Mouse (Mus musculus) CH12F3 (cell line): ENCODE measurements around the gene Cacna2d2.

Experiments
- in situ Hi-C: fragments of 300-500 bp; cut with MboI; formaldehyde crosslinking; loops from 2 replicates; pipeline ENCODE4 v1.14.3; 2020; ENCODE audit warnings: low sequenced_read_pairs

The Cacna2d2 gene

DNA sequence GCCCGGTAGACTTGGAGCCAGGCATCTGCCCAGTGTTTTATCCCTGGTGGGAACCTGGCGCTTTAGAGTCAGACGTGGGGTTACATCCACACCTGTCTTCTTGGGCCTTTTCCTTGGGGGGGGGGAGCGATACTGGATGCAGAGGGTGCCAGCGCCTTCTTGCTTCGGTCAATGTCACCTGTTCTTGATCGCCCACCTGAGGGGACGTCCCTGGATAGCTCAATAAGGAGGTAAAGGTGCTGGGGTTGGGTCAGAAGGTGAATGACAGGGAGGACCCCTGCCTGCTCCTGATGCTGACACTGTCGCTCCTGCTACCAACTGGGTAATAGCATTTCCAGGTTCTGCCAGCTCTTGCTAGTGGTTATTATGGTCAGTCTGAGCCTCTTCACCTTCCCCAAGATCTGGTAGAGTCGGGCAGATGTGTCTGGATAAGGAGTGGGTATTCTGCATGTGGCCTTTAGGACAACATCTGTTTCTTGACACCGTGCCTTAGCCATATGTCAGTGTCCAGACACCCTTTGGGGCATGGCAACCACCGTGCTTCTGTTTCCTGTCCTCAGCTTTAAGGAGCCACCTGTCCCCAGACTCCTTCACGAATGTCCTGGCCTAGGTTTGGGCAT lies 1.4 kb downstream of the Cacna2d2 start:
- in situ Hi-C loops = no loop called here

DNA sequence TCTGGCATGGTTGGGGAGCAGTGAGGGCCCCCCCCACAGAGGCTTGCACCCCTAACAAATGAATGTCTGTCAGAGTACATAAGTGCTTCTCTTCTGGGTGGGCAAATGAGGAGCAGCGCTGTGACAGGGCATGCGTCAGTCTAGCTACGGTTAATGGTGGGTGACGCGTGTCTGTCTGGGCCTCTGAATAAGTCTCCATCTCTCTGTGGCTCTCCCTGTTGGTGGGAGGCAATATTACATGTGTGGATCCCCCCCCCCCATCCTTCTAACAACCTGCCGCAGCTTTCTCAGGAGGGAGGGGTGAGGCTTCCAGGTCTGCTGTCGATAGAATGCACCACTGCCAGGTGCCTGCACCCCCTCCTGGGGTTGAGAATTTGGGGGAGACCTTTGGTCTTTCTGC lies 3.7 kb downstream of the Cacna2d2 start:
- in situ Hi-C loops = no loop called here

DNA sequence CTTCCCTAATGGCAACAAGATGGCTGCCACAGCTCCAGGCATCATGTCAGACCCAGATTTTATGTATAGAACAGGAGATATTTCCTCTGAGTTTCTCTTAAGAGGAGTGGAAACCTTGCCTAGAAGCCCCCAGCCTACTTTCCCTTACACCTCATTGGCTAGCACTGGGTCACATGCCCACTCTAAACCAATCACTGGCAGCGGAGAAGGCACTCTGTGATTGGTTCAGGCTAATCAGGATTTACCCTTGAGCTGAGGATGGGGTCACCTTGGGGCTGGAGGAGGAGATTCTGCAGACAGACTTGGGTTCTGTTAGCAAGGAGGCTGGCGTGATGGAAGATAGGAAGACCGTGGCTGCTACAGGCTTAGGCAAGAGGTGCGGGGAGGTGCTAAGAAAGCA lies 10.0 kb downstream of the Cacna2d2 start:
- in situ Hi-C loops = no loop called here

DNA sequence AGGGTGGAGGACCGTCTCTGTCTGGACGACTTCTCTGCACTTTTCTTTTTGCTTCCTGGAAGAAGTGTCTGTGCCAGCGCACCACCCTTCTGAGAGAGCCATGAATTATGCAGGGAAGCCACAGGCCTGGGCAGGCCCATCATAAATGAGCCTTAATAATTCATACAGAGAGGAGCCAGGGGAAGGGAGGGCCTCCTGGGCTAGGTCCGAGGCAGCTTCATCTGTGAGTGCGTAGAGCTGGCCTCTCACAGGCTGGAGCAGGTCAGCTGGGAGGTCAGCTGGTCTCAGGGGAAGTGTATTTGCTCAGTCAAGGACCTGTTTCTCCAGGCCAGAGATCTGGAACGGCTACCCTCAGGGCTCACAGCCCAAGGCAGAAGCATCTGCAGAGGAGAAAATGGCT lies 17.7 kb downstream of the Cacna2d2 start:
- in situ Hi-C loops = no loop called here

DNA sequence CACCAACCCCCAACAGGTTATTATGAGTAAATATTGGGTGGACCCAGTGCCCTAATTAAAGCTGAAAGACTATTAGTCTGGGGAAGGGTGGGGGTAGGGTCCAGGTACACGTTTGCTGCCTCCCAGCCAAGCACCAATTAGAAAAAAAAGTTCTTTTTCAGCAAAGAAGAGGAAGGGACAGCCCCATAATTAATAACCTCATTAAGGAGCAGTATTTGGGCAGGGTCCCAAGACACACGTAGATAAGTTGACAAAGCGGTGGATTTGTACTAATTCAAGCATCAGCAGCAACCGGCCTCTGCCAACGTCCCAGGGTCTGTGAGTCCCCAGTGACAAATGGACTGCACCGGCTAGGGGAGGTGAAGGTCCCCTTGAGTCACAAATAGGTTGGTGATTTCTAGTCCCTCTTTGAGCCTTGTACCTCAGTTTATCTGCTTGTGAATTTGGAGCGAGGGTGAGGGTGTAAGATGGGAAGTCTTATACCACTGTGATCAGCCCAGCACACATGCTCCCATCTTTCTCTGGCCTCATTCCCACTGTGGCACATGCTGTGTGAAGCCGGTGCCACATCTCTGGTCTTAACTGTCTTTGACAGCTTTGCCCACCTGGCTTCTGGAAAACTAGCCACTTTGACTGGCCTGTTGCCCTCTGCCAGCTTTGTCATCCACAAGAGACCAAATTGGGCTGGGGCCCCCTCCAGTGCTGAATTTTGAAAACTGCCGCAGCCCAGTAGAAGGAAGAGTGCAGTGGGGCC lies 20.3 kb downstream of the Cacna2d2 start:
- in situ Hi-C loops = no loop called here

DNA sequence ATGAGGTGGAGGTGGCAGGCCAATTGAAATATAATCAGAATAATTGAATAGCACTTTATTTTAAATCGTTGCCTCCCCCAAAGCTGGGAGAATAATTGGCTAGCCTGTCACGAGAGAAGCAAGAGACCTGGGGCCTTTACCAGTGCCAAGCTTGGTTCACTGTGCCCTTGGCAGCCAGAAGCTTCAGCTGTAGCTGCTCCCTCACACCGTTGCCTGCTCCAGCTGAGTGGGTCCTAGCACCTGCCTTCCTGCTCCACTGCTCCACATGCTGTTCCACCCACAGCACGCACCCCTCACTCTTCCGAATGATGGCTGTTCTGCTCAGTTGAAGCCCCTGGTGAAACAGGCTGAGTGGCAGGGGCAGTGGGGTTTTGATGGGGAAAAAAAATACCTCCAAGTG lies 21.5 kb downstream of the Cacna2d2 start:
- in situ Hi-C loops = no loop called here

DNA sequence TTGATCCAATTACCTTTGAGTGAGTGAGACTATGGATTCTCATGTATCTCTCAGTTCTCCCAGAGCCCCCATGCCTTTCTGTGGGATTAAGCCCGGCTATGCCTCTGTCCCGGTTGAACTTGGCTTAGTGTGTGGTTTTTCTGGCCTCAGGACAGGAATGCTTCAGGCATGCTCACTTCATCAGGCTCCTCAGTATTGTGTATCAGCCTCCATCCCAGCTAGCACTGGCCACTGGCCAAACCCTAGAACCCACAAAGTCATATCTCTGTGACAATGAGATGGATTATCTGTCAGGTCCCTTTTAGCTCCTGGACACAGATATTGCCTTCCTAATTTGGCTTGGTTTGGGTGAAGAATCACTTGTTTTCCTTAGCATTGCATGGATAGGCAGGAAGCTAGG lies 23.5 kb downstream of the Cacna2d2 start:
- in situ Hi-C loops = no loop called here

DNA sequence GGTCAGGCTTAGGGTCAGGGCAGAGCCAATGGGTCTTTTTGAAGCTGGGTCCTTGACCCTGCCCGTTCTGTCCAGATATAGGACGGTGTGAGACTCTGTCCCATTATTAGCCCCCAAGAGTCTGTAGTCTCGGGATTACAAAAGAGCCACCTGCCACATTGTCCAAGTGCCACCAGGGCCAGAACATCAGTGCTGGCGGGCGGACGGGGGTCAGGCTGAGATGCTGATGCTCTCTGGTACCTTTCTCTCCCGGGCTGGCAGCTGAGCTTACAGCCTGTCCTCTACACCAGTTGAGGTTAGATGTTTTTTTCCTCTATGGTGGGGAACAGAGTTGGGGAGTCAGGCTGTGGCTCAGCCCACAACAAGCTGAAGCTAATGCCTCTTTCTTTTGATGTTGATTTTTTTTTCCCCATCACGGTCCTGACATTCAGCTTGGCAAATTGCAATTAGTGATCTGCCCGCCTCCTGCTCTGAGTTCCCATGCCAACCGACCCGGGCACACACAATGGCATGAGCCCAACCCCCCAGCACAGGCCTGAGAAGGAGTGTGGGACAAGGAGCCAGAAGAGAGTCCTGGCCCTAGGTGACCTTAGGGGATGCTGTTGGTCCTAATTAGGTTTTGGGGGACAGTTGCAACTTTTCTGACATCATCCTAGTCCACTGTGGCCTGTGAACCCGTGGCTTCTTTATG lies 25.2 kb downstream of the Cacna2d2 start:
- in situ Hi-C loops = no loop called here

DNA sequence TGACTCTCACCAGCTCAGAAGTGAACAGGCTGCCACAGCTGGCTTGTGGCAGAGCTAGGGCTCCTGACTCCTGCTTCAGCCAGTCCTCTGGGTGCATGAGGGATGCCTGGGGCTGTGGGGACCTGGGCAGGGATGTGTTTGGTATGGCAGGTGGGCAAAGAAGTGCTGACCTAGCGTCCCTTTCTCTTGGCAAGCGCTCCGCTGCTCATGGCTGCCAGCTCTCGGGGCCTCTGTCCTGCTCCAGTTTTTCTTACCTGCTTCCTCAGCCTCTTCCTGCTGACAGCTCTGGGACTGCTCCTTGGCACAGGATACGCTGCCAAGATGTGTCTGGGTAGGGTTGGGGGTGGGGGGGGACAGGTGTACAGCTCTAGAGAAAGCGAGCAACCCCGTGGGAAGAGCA lies 28.5 kb downstream of the Cacna2d2 start:
- in situ Hi-C loops = no loop called here

DNA sequence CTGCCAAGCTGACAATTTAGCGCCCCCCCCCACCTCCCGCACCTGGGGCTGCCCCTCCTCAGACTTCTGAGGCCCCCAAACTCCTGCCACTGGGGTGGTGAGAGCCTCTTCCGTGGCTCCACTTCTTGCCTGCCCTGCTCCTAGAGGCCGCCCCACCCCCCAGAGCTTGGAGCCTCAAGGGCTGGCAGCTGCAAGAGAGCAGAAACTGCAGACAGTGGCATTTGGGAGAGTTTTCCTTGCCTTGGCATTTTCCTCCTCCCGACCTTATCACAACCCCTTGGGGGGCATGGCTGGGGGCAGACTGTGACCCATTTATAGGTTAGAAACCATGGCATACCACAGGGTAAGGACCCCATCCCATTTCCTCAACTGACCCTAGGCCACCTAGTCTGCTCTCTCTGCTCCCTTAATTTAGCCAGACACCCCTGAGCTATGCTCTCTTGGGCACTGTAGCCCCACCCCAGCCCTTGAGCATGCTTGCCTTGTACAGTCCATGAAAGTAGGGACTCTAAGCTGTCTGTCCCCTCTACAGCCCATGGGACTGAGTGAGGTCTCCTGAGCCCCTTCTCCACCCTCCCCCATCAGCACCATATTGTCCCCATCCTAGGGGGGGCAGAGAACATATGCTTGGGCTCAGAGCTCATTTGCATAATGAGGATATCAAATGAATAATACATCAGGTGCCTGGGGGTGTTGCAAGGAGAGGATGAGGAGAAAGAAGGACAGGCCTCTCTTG lies 29.2 kb downstream of the Cacna2d2 start:
- in situ Hi-C loops = no loop called here

DNA sequence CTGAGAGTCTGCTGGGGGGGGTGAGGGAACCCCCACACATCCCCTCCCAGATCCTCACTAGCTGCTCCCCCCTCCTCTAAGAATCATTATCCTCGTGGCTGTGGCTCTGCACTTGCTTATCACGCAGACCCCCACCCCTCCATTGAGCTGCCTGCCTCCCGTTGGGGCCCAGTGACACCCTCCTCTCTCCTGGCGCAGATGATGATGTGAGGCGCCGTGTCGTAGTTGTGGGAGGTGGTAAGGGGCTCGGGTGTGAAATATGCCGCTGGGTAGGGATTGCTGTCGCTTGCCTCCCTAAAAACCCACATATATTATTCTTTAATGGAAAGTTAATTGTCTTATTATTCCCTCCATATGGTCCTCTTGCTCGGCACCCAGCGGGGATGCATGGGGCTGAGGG lies 31.0 kb downstream of the Cacna2d2 start:
- in situ Hi-C loops = no loop called here

DNA sequence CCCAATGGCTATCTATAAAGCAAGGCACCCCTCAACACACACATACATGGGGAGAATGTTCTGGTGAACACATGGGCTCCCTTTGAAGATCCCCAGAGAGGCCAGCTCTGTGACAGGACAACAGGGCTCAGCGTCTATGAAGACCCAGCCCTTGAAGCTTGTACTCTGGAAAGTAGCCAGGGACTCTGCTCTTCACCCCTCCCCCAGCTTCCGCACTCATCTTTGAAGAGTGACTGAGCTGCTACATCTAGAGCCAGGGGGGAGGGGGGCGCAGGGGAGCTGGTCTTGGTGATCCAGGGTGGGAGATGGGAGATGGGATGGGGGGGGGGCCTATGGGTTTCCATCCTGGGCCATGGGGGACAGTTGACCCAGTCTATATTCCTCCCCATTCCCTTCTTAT lies 33.1 kb downstream of the Cacna2d2 start:
- in situ Hi-C loops = no loop called here

DNA sequence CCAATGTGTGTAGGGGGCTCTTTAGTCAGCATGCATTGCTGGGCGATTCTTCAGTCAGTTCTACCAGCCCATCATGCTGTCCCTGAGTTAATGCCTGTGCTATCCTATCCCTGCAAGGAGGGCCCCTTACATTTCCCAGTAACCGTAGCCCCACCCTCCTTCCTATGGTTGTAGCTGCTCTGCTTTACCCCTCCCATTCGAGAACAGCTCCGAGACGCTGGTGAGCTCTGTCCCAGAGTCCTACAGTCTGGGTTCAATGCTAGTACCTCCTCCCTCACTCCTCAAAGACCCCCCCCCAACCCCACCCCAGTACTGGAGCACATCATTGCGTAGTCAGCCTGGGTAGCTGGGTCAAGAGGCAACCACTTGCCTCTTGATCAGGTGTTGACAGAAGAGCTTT lies 35.4 kb downstream of the Cacna2d2 start:
- in situ Hi-C loops = no loop called here

DNA sequence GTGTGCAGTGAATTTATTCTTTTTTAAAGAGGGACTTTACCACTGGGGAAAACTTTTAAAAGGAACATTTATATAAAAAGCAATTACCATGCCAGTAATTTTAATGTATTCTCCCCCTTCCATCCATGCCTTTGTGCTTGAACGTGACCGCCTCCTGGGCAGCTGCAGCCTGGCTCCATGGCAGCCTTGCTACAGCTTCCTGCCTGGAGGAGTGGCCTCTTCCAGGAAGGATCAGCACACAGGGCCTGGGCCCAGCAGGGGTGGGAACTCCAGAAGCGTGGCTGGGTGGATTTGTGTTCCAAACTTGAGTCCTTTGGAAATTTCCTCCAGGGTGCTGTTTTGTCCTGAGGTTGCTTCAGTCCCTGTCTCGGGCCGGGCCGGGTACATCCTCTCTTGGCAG lies 35.9 kb downstream of the Cacna2d2 start:
- in situ Hi-C loops = no loop called here

DNA sequence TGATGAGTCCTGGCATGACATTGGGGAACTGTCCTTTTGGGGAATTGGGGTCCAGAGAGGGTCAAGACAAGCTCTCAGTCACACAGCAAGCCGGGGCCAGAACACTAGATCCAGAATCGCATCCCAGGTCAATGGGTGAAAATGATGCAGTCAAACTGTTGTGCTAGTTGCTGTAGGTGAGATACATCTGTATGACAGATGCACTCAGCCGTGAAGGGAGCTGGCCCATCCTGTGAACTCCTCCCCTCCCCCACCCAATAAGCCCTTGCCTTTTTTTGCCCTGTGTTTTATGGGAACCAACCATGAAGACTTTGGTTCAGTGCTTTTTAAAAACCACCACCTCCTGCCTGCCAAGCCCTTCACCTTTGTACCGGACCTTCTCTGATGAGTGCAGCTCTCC lies 43.5 kb downstream of the Cacna2d2 start:
- in situ Hi-C loops = no loop called here

DNA sequence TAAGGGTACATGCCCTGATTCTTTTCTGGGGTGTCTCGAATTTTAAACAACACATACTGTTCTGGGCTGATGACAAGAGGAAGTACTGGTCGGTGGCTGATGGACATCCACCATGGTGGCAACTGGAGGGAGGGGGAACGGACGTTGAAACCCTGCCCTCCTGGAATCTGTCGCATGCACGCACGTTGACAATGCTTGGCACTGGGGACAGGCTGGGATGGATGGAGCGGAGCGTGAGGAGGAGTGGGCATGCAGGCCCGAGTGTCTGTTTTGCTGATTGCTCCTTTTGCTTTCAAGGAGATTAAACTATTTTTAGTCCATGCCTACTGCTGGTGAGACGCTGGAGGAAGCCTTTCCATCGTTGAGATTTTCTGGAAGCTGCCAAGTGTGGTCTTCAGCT lies 43.9 kb downstream of the Cacna2d2 start:
- in situ Hi-C loops = no loop called here

DNA sequence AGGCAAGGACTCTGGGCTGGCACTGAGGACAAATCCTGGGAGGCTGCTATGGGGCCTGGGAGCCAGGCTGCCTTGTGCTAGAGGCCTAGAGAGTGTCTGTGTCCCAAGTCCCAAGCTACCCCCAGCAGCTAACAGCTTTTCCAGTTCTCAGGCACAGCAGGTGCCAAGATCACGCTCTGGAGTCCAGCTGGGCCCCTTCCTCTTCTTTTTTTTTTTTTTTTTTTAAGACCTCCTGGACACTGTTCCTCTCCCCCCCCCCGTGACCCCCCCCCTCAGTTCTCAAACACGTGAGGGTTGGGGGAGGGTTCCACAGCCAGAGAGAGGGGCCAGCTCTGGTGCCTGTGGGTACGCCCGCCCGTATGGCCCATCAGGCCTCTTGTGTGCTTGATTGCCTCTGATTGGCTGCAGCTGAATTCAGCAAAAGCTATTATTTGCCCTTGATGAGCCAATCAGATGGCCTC lies 45.6 kb downstream of the Cacna2d2 start:
- in situ Hi-C loops = no loop called here

DNA sequence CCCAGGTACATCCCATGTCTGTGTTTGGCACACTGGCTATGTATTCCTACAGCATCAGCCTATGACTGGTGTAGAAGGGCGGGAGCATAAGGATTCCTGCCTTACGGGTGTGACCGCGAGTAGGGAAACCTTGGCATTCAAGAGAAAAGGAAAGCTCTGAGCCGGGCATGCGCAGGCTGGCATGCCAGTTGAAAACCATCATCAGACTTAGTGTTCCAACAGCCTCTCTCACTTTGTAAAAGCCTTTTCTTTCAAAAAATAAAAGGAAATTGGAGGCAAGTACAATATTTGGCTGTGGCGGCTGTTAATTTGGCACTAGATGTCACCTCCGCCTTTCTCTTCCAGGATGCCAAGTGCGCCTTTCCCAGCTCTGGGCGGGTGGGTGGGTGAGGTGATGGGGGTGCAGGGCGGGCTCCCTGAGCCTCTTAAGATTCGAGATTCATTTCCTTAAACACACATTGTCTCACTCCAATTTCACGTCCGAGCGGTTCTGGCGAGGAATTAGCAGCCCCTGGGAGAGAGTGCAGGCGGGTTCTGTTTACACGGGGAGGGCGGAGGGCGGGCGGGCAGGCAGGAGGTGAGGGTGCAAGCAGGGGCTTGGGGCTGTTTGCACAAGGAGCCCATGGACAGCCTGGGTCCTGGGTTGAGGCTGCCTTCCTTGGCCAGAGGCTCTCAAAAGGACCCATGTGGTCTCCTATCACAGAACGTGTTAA lies 49.5 kb downstream of the Cacna2d2 start:
- in situ Hi-C loops = no loop called here

DNA sequence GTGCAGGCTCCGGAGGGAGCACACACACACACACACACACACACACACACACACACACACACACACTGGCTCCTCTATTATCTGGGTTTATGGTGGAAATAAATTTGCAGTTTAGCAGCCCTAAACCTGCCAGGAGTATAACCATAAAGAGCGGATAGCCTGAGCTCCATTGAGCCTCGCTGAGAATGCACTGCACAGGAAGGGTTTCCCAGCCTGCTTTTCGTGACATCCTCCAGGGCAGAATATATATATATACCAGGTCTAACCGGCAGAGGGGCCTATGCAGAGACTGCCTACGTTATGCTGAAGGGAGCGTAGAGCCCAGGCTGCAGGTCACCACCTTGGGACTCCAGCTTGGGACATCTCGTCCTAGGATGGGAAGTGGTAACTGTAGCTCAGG lies 52.0 kb downstream of the Cacna2d2 start:
- in situ Hi-C loops = no loop called here

DNA sequence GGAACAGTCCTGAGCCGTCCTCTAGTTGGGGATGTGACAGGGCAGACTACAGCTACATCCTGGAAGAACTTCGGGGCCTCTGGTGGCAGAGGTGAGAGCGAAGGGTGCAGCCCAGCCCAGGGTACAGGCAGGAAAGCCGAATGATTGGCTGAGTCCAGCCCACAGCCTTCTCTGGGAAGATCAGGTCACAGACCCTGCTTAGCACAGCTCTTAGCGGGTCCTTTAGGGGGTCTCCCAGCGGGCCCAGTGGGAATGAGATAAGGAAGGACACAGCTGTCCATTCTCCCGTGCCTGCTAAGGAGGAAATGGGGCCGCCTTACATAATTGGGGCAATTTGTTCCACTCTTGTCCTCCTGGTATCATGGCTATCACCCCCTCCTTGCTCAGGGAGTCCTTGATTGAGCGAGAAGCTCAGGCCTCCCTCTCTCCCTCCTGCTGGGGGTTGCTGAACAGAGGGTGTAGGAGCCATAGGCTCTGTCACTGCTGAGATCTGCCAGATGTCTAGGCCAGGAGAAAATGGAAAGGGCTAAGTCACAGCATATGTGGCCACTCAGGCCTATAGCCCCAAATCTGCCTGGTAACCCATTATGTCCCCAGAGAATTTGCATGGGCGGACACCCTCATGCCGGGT lies 52.6 kb downstream of the Cacna2d2 start:
- in situ Hi-C loops = no loop called here
